ENCODE assay signal across 8 mouse cellular contexts in genomic region chr1:118458963-118459920, GRCm38 (mm10).
A peak's percentile ranks its signal among the peaks of the same experiment; 100 is the strongest.
DNase-seq lines count a peak whose midpoint lies in the region; ATAC-seq and TF ChIP-seq lines count a peak whose summit lies in the region.

No protein-coding gene starts in this region.

- TF ChIP-seq CTCF in cortical plate, adult 2 months (IDR thresholded peaks at IDR 0.05; ENCODE audit: extremely low read depth, insufficient read depth, low read length): peak; percentile 50; the same call in 1 of the 2 replicates

- H3K4me1 ChIP-seq in cortical plate, adult 2 months (ENCODE audit: control insufficient read depth, insufficient read depth, low read length): peaks cover 4% of the 10 kb centered on the region; the same call in 1 of the 2 replicates
- H3K4me1 ChIP-seq in megakaryocyte, embryonic 14.5 days: peaks cover 48% of the 10 kb centered on the region

- ATAC-seq in activated CD4-positive, CD25-positive, alpha-beta regulatory T cell, adult 4 months: peak; percentile 92

- DNase-seq in gastrocnemius, adult 8-10 months (ENCODE audit: low spot score in 2 of 2): peak; percentile 87 to 91
- DNase-seq in hindlimb bud, embryonic 11.5 days (ENCODE audit: extremely low spot score, low read depth, low spot score): peak; percentile 78
- DNase-seq in left cerebral cortex, adult 8-10 months (ENCODE audit: low spot score in 2 of 2): peak; percentile 83 to 89
- DNase-seq in right cerebral cortex, postnatal 10 days (ENCODE audit: low spot score in 2 of 2): peak; percentile 91 to 94
- peak; percentile 88 for DNase-seq in urinary bladder, postnatal 25 days (ENCODE audit: low spot score)

- TF ChIP-seq POLR2A in cortical plate, adult 2 months (IDR thresholded peaks at IDR 0.05; ENCODE audit: extremely low read depth, insufficient read depth, low read length): peak; percentile 99

- H3K27me3 ChIP-seq in megakaryocyte, embryonic 14.5 days (replicated peaks): no peaks in the 10 kb centered on the region

- H3K4me3 ChIP-seq in cortical plate, adult 2 months (ENCODE audit: insufficient read depth, low read length): peak overlapping the region; percentile 43
- peak overlapping the region; percentile 92 for H3K4me3 ChIP-seq in megakaryocyte, embryonic 14.5 days (replicated peaks)

- H3K36me3 ChIP-seq in megakaryocyte, embryonic 14.5 days (replicated peaks; ENCODE audit: low read length): peaks cover 34% of the 10 kb centered on the region

- H3K9me3 ChIP-seq in megakaryocyte, embryonic 14.5 days: no peaks in the 10 kb centered on the region

- peak overlapping the region; percentile 86 for H3K27ac ChIP-seq in cortical plate, adult 2 months (ENCODE audit: insufficient read depth, low read length)

Comparison
In these comparisons a context has a peak if more than half of its experiments do, and no peak if none do; other contexts are left out.
1. Peak in every context shown above with its lines: DNase-seq, ATAC-seq, H3K4me3 ChIP-seq and H3K27ac ChIP-seq.